Mouse (Mus musculus) kidney, postnatal 25 days (tissue): ENCODE results near the gene Ccdc12.
A peak's percentile ranks its signal among the peaks of the same experiment; 100 is the strongest.

Experiments
- DNase-seq, 2 experiments: peaks; one replicate each; pipeline ENCODE4 v3.0.0; 2021; ENCODE audit warnings: mixed read lengths in 2 of 2

The Ccdc12 gene

DNA sequence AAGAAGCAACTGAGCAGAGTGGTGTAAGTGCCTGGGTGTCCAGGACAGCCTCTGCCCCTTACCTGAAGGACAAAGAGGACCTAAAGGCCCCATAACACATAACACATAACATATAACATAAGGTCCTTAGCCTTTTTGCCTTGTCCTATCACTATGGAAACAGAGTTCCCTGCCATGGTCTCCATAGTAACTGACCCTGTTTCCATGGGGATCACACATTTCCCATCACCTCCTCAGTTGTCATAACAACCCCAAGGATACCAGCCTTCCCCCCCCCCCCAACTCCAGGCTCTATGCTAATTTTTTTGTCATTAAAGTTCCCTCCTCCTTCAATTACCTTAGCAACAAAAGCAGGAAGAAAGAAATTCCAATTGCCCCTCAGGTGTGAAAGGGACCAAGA is 6.5 kb upstream of the Ccdc12 start:
- no peak for DNase-seq

DNA sequence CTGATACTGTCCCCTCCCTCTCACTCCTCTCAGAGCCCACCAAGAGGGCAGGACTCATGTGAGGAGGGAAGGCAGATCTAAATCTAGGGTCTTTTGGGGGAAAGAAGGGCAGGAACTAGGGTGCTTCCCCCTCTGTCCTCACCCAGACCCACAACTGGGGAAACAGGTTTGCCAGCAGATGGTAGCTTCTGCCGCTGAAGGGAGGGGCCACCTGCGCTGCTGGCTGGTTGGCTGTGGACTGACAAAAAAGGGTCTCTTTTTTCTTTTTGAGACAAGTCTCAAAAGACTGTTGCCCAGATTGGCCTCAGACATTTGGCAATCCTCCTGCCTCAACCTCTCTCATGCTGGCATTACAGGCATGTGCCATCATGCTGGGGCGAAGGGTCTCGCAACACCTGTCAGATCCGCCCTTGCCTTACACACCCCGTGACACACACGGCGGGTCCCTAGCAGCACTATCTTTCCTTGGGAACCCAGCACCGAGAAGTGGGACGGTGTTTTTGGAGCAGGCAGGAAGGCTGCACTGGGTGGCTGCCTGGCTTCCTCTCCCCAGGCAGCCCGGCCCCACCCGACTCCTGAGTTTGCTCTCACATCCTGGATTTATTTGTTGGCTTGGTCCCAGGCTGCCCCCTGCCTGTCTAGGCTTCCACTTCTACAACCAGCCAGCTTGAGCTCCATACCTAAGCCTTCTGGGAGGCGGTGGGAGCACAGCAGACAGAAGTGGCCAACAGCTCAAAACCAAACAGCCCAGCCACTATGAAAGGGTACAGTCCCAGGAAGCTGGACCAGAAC is 4.2 kb upstream of the Ccdc12 start:
- peak; percentile 74 to 86 for DNase-seq

DNA sequence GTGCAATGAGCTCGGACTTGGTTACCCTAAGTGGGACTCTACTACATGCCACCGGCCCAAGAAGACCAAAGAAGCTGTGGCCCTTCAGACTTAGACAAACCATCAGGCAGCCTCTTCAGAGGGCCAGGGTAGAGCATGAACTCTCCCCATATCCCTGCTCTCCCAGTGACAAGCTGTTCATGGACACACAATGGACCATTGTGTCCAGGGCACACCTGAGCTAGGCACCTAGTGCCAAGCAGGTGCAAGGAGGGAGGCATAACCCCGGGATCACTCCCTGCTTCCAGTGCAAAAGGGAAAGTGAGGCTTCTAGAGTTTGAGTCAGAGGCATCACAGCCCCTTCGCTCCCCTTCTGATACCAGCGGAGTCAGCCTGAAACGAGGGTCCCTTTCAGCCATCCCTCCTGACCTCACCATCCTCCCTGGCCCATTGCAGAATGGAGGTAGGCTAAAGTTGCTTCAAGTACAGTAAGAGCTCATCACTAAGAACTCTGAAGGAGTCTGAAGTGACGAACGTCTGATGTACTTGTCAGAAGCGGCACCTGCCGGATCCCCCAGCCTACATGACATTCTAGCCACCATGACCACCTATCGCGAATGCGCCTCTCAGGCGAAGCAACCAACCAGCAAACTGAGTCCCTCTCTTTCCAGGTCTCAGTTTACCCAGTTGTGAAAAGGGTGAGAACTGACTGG is 3.2 kb upstream of the Ccdc12 start:
- no peak for DNase-seq

DNA sequence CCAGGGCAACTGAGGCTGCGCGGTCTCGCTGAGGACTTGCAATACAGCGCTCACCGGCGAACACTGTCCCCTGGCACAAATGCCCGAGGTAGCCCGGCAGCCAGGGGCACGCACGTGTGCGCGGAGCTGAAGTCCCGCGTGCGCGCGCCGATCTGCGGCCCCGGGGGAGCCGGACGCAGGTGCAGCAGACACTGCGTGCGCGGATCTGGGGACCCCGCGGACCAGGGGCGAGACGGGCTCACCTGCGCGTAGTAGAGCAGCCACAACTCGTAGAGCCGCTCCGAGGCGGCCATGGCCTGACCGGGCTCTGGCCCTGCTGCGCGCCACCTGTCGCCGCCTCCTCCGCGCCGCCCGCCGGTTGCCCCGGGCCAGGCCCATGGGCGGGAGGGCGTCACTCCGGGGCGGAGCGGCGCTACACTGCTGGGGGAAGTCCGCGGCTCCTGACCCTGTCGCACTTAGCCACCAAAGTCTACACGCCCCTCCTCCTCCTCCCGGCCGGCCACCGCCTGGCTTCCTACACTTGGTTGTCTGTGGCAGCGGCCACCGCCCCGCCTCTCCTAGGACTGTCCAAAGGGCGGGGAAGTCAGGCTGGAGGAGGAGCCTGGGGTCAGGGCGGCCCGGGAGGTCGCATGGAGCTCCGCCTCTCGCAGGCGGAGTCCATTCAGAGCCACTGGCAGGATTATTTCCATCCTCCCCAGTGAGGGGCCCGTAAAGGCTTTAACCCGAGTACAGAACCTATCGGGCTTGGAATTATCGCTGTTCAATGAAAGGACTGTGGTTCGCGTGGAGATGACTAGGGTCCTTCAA is 2.4 kb upstream of the Ccdc12 start, which contains the start of gene Nbeal2:
Nbeal2 (minus strand) TSS at position 507 of the 807 bp plus-strand sequence.
- peak; percentile 96 to 99 for DNase-seq

DNA sequence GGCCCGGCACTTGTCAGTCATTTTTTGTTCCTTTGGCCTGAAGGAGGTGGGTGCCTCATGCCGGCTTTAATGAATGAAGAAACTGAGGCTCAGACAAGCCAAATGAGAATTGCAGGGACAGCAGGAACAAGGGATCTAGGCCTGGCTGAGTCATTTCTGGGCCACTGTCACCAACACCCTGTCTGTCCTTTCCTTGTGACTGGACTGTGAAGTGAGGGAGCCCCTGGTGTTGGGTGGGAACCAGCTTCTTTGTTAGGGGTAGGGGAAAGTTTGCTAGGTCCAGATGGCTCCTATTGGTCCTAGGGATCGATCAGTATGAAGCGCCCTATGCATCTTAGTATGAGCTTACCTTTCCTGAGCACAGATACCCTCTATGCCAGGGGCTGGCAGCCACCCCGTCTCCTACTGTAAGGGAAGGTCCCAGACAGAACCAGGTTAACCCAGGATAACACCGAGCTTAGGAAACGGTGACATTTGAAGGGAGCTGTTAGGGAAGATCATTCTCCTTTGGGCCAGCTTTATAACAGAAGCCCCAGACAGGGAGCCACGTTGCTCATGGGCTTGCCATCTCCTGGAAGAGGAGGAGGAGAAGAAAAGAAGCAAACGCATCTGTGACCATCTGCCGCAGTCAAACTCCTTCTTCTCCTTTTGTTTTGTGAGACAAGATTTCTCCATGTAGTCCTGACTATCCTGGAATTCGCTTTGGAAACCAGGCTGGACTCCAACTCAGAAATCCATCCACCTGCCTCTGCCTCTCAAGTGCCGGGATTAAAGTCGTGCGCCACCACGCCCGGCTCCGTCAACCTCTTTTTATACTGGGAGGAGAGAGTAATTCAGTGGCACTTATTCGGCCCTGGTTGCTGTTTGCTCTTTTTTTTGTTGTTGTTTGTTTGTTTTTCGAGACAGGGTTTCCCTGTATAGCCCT is 1.3 kb upstream of the Ccdc12 start:
- DNase-seq = no peak

DNA sequence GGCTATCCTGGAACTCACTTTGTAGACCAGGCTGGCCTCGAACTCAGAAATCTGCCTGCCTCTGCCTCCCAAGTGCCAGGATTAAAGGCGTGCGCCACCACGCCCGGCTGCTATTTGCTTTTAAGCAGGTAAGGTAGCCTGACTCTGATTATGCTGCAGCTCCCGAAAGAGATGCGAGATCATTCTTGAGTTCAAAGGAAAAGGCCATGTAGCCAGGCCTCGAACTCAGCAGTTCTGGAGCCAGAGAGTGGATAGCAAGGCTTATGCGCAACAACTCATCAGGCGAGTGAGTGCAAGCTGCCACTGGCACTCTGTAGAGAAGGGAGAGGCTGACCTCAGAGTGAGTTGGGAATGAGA is 674 bp upstream of the Ccdc12 start:
- no peak for DNase-seq

DNA sequence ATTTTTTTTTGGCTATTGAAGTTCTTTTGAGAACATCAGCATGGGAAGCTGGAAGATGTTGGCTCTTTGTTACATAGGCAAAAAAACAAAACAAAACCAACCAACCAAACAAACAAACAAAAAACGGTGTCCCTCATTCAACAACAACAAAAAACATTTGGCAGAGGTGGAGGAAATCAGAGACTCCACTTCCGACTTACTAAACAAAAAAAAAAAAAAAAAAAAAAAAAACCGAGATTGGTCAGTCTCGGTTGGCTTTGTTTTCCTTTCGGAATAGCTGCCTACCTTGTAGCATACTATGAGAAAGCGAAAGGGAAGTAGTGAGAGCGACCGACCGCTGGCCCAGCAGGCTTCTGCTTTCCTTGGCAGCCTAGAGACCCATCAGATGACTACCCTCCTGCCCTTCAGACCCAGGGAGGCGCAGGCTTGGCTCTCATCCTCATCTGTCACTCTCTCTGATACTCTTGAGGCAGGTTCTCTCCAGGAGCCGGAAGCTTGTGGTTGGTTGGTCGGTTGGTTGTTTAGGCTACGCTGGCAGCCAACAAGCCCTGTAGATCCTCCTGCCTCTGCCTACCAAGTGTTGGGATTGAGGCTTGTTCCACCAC is 1.3 kb downstream of the Ccdc12 start:
- peak; percentile 81 to 93 for DNase-seq

DNA sequence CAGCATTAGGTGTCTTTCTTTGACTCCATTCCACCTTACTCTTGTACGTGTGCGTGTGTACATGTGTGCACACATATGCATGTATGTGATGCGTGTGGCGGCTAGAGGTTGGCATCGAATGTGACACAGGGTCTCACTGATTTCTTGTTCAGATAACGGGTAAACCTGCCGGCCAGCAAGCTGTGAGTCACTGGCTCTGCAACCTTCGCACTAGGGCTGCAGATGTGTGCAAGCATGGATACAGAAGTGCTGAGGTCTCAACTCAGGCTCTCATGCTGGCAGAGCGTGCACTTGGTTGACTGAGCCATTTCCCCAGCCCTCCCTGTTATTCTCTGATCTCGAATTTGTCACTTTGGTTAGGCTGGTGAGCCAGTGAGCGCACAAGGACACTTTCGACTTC is 3.2 kb downstream of the Ccdc12 start:
- DNase-seq = no peak

DNA sequence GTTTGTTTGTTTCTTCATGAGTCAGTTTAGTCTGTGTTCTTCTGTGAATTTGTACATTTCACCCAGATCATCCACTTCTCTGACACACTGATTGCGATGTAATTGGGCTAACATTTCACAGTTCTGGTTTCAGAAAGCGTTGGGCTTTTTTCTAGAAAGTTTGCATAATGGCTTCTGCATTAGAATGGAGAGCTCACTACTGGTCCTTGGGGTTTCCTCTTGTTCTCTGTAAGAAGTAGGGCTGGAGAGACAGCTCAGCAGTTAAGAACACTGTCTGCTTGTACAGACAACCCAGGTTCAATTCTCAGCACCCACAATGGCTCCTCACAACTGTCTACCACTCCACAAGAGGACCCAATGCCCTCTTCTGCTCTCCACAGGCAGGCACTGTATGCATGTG is 3.9 kb downstream of the Ccdc12 start:
- DNase-seq = no peak

DNA sequence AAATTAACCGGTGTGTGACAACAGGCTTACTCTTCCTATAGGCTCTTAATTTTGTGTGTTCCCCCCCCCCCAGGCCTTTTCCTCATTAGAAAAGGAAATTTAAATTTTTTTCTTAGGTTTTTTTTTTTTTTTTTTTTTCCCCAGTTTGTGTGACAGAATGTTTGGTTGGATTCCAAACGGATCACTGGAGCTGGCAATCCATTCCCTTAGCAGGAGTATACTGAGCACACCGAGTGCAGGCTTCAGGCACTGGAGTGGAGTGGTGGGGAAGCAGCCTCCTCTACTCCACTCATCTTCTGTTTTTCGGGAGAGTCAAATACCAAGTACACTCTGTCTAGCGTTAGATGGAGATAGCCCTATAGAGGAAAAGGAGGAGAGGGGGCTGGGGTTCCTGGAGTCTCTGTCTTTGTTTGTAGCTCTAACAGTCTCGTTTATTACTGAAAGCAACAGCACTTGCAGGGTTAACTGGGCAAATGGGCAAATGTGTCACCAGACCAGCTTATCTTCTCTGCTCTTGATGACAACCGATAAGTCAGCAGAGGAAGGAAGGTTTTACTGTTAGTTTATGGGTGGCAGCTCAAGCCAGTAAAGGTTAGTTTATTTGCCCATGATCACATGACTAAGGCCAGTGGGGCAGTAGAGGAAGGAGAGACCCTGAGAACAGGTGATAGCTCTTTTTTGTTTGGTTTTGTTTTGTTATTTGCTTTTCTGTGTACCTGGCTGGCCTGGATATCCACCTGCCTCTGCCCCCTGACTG is 4.7 kb downstream of the Ccdc12 start:
- peak in 1 of 2 experiments; percentile 33 for DNase-seq

DNA sequence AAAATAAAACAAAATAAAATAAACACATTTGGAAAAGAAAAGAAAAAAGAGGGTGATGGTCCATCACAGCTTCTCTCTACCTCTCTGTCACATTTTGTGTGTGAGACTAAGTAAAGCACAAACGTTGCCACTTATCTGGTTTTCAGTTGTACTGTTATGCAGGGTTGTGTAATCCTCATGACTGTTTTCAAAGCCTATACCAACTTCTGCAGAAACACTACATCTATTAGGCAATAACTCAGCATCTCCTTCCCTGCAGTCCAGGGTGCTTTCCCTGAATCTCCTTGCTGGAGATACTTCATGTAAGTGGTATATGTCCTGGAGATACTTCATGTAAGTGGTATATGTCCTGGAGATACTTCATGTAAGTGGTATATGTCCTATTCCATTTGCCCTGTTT is 6.5 kb downstream of the Ccdc12 start:
- no peak for DNase-seq

DNA sequence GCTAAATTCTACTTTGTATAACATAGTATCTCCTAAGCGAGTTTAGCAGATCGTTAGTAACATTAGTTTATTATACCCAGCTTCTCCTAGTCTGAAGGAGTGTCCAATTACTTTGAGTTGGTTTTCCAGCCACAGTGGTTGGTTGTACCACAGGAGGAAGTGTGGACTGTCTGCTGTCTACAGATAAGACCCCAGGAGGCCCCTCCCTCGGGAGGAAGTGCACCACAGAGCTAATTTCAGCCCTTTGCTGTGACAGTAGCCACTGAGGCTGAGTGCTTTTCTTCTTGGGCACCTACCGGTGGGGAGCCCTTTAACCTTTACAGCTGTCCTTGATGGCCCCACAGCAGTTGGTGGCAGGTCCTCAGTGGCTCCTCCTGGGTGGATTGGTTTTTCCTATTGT is 9.6 kb downstream of the Ccdc12 start:
- DNase-seq = peak in 1 of 2 experiments; percentile 70

DNA sequence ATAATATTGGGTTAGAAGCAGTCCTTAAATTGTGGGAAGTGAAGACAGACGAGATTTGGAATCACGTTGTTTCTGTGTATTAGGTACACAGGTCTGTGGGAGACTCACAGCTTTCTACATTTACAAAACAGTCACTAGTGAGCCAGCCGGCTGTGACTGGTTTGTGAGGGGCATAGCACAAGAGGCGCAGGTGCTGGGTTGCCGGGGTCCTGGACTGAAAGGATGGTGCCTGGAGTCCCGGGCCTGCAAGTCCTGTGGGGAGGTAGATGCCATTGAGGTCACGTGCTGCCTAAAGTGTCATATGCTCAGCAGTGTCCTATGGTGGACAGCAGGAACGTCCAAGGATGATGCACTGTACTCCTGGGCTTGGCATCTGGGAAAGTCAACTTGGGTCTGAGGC is 10.1 kb downstream of the Ccdc12 start:
- DNase-seq = peak in 1 of 2 experiments; percentile 49

DNA sequence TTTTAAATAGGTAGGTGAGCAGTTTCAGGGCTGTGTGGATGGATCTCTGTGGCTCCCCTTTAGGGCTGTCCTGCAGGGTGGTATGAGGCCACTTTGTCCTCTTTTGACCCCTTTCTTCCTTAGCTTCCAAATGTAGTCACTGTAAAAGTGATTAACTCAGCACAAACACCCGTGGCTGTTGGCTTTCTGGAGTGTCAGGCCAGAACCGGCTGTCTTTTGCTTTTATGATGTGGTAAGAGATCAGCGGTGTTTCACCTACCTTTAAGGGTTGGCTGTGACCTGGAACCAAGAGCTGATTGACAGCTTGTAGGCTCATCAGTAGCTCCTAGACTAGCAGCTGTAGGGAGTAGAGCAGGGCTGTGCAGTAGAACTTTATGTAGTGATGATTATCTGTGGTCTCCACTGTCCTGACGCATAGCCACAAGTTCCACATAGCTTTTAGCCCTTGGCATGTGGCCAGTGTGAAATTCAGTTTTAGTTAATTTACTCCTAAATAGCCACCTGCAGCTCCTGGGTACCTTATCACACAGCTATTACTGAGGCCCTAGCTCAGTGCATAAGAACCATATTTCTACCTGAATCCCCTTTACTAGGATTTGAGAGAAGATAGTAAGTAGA is 11.0 kb downstream of the Ccdc12 start:
- DNase-seq = peak in 1 of 2 experiments; percentile 68

DNA sequence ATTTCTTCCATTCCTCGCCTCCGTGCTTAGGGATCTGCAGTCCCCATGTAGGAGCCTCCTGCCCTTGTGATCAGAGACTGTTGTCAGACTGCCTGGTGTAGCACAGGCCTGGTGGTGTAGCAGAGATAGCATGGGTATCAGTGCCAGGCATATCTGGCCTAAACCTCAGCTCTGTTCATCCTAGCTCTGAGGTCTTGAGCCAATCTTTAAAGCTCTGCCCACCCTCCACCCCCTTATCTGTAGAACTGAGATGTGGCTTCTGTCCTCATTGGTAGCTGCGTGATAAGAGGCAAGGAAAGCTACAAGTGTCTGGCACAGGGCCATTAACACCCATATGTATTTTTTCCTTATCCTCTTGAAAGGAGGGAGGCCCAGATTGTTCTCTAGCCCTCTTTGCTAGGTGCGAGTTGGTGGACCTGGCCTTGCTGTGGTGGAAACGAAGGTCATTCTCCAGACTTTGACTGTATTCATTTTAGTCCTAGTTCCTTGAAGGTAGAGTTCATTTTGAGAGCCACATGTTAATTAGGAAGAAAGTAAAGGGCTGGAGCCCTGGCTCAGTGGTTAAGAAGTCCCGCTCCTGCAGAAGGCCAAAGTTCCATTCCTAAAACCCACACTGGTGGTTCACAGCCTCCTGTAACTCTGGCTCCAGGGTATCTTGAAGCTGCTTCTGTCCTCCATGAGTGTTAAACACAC is 12.4 kb downstream of the Ccdc12 start:
- peak in 1 of 2 experiments; percentile 41 for DNase-seq

DNA sequence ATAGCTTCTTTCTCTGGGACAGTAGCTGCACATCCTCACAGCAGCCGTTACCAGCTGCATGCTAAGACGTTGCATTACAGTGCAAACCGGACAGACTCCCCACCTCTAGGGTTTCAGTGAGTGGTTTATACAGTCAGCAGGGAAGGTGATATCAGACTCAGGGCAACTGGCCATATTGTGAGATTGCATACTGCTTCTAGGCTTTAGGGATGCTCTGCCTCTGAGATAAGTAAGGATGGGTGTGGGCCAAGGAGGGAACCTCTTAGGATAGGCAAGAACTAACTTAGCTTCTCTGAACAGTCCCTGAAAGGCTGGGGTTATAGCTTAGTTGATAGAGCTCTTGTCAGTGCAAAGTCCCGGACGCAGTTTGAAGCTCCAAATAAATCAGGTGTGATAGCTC is 13.5 kb downstream of the Ccdc12 start:
- no peak for DNase-seq

DNA sequence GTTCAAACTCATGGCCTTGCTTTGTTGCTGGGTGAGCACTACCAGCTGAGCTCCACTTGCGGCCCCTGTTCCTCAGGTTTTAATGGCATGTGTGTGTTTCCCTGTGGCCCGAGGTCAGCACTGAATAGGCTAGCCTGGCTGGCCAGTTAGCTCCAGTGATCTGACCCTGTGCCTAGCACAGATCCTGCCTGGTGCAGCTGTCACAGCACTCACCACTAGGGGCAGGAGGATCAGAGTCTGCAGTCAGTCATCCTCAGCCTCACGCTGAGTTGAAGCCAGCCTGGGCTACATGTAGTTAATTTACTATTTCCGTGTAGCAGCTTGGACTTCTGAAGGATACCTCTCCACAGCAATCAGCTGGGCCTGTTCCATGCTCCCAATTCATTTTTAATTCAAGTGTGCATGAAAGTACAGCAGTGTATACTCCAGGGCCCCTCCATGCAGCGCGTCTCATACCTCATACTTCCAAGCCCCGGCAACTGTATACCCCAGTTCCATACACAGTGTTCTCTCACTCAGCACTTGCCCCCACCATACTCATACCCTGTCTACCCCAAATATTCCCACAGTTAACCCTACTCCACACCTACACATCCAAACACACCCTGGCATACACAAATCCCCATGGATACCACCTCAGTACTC is 16.3 kb downstream of the Ccdc12 start:
- DNase-seq = peak; percentile 77 to 83

DNA sequence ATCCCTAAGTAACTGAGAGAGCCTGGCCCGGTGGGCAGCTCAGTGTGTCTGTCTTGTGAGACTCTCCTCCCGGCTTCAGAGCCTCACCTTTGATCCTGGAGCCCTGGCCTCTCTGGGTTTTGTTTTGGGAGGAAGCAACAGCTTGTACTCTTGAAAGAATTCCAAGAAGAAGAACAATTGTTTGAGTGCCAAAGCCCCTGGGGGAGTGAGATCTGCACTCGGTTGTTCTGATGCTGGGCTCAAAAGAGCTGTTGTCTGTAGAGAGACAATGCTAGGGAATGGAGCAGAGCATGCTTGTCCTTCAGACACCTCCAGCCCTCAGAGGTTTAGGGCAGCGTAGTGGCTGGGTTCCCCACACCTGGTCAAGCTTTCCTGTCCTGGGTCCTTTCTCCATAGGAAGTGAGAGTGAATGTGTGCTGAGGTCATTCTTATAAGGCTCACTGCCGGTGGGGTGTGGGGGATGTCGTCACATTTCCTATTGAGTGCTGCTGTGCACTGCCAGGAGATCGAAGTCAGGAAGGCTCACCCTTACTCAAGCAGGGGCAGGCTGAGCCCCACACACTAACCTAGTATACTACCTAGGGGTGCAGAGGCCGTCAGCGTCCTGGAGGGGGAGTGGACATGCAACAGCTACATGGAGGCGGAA is 16.9 kb downstream of the Ccdc12 start:
- DNase-seq = peak in 1 of 2 experiments; percentile 64

DNA sequence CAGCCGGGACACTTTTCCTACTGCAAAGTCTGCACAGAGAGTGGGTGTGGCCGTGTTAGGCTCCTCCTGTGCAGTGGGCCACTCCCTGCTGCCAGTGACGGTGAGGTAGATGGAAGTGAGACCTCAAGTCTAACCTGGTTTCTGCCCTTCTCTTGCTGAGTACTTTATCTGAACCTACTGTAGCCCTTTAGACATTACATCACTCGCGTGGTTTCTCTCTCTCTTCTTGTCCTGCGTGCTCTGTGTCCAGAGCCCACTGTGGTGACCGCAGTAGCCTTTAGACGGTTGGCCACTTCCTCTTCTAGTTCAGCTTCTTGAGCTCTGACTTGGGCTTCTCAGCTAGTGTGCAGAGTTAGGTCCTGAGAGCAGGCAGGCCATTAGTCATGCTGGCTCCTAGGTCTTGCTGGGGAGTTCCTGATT is 20.2 kb downstream of the Ccdc12 start:
- DNase-seq = peak in 1 of 2 experiments; percentile 54
